Mouse (Mus musculus): ENCODE data around the gene Efcab11. TPM values are rescaled to one million over a fixed set of nuclear protein-coding genes. Genes with fewer than 3 reads are reported as not detected.
A peak's percentile ranks its signal among the peaks of the same experiment; 100 is the strongest.

The Efcab11 gene
- polyA plus RNA-seq, 2 experiments, result 2.9 to 6.6 TPM

DNA sequence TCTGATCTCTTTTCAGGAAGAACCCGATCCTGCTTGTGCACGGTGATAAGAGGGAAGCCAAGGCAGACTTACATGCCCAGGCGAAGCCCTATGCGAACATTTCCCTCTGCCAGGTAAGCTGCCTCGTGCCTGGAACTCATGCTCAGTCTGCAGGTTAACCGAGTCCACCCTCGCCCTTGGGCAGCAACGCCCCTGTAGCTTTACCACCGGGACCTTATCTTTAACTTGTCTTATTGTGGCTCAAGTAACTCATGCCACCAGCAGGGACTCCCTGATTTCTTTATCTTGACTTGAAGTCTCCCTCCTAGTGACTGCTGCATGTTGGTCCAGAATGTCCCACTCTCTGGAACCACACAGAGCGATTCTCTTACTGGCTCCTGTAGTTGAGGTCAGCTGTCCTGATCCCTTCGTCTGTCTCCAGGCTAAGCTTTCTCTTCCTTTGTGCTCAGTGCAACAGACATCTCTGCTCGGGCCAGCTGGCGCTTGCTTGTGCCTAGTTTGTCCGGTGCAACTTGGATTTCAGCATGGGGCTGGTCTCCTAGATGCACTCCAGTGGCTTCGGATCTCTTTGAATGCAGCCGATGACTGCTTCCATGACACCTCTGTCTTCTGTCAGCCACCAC, 14.1 kb upstream of the Efcab11 start:
- no peak for ATAC-seq (ENCODE audit: insufficient read depth)
- TF ChIP-seq EP300 (IDR thresholded peaks at IDR 0.05; ENCODE audit: low read depth) (no peak), CTCF (IDR thresholded peaks at IDR 0.05; ENCODE audit: low read depth) (no peak)

DNA sequence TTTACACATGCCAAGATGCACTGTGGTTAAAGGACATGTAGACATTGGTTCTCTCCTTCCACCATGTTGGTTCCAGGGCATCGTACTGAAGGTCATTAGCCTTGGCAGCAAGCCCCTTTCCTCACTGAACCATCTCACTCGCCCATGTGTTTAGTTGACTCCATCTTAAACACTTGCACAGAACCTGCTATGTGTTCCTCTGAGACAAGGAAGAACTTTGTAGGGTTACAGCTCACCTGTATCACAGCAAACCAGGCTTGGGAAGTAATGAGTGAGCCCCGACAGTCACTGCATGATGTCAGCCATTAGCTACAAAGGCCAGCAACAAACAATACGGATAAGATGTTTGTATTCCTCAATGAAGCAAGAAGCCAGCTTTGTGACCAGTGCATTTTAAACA, 13.6 kb upstream of the Efcab11 start:
- Histone ChIP-seq H3K4me3 (ENCODE audit: insufficient read depth in 1 of 2, low read depth in 2 of 2, low read length in 2 of 2) (no peak overlapping the region), H3K36me3 (replicated peaks; ENCODE audit: control insufficient read depth, insufficient read depth, low read depth) (no peaks in the 10 kb centered on the region; the same call in none of the 2 replicates), H3K9ac (replicated peaks) (no peak overlapping the region), H3K4me2 (ENCODE audit: low read depth) (no peak overlapping the region), H3K27me3 (ENCODE audit: control insufficient read depth, insufficient read depth, low read length) (no peaks in the 10 kb centered on the region), H3K4me1 (replicated peaks; ENCODE audit: control insufficient read depth in 2 of 2, insufficient read depth in 2 of 2, low read length in 1 of 2) (no peaks in the 10 kb centered on the region), H3K27ac (no peak overlapping the region), H3K9me3 (ENCODE audit: control insufficient read depth, low read length) (no peaks in the 10 kb centered on the region)
- WGBS (ENCODE audit: insufficient replicate concordance), result 71% methylated on average over 4 of the region's 4 CpGs
- ATAC-seq (ENCODE audit: insufficient read depth) (no peak), DNase-seq (ENCODE audit: low read depth in 3 of 3, low spot score in 3 of 3) (no peak)
- TF ChIP-seq CTCF (IDR thresholded peaks at IDR 0.05; ENCODE audit: low read depth) (no peak), EP300 (IDR thresholded peaks at IDR 0.05; ENCODE audit: low read depth) (no peak)

More for the DNA sequence above, 14.1 kb upstream of the Efcab11 start:
- no peak for DNase-seq (ENCODE audit: low read depth in 3 of 3, low spot score in 3 of 3)
- H3K4me1 ChIP-seq (replicated peaks; ENCODE audit: control insufficient read depth in 2 of 2, insufficient read depth in 2 of 2, low read length in 1 of 2), result no peaks in the 10 kb centered on the region
- no peak overlapping the region for H3K27ac ChIP-seq
- no peak overlapping the region for H3K4me3 ChIP-seq (ENCODE audit: insufficient read depth in 1 of 2, low read depth in 2 of 2, low read length in 2 of 2)
- H3K9ac ChIP-seq (replicated peaks), result no peak overlapping the region
- 60% methylated on average over 16 of the region's 16 CpGs for WGBS (ENCODE audit: insufficient replicate concordance)
- H3K4me2 ChIP-seq (ENCODE audit: low read depth), result no peak overlapping the region
- H3K36me3 ChIP-seq (replicated peaks; ENCODE audit: control insufficient read depth, insufficient read depth, low read depth), result no peaks in the 10 kb centered on the region; the same call in none of the 2 replicates
- H3K27me3 ChIP-seq (ENCODE audit: control insufficient read depth, insufficient read depth, low read length), result no peaks in the 10 kb centered on the region
- no peaks in the 10 kb centered on the region for H3K9me3 ChIP-seq (ENCODE audit: control insufficient read depth, low read length)

DNA sequence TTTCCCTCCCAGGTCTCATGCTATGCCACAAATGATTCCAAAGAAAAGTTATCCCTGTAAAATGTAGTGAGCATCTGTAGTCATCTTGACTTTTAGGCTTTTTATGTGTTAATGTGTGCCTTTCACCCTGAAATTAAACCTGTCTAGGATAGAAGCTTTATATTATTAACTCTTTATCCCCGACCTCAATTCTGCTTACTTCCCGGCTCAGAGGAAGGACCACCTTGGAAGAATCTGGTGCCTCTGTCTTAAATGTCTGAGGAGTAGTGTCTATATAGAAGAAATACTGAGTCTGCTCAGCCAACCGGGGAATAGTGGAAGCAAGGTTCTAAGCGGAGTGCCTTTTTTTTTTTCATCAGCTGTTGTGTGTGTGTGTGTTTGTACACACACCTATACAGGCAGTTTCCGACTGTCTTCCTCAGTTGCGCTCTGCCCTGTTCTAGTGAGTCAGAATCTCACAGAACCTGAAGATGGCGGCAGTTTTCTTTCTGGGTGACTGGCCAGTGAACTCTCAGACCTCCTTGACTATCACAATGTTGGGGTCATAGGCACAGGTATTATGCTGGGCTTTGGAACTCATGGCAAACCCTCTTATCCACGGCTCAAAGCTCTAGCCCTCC, 1.2 kb upstream of the Efcab11 start:
- TF ChIP-seq EP300 (IDR thresholded peaks at IDR 0.05; ENCODE audit: low read depth) (no peak), CTCF (IDR thresholded peaks at IDR 0.05; ENCODE audit: low read depth) (no peak)
- Histone ChIP-seq H3K4me1 (replicated peaks; ENCODE audit: control insufficient read depth in 2 of 2, insufficient read depth in 2 of 2, low read length in 1 of 2) (peaks cover 15 to 17% of the 10 kb centered on the region in 2 experiments), H3K27ac (peak overlapping the region; percentile 52; the same call in 1 of the 2 replicates), H3K4me2 (ENCODE audit: low read depth) (peak overlapping the region; percentile 99), H3K36me3 (replicated peaks; ENCODE audit: control insufficient read depth, insufficient read depth, low read depth) (no peaks in the 10 kb centered on the region), H3K9ac (replicated peaks) (peak overlapping the region; percentile 87), H3K27me3 (ENCODE audit: control insufficient read depth, insufficient read depth, low read length) (no peaks in the 10 kb centered on the region), H3K4me3 (ENCODE audit: insufficient read depth in 1 of 2, low read depth in 2 of 2, low read length in 2 of 2) (peak overlapping the region; percentile 65 to 84), H3K9me3 (ENCODE audit: control insufficient read depth, low read length) (no peaks in the 10 kb centered on the region)
- 47% methylated on average over 8 of the region's 8 CpGs for WGBS (ENCODE audit: insufficient replicate concordance)
- DNase-seq (ENCODE audit: low read depth in 3 of 3, low spot score in 3 of 3) (no peak), ATAC-seq (ENCODE audit: insufficient read depth) (no peak)

DNA sequence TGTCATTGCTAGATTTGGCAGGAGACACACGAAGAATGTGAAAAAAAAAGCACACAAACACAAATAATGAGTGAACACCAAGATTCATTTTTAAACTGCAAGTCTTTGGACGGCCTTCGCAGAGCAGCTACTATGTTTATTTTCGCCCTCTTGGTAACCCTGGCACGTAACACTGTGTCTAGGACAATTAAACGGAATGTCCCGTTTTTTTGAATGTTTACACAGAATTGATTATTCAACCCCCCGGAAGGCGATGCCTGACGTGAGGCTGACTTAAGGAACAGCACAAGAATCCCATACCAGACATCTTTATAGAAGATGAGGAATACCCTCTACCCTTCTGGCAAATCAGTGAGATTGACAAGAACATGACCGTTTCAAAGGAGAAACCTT, 530 bp downstream of the Efcab11 start:
- H3K4me1 ChIP-seq (replicated peaks; ENCODE audit: control insufficient read depth in 2 of 2, insufficient read depth in 2 of 2, low read length in 1 of 2), result peaks cover 15 to 17% of the 10 kb centered on the region in 2 experiments
- no peaks in the 10 kb centered on the region for H3K9me3 ChIP-seq (ENCODE audit: control insufficient read depth, low read length)
- peak in 2 of 3 experiments; percentile 2 to 10 for DNase-seq (ENCODE audit: low read depth in 3 of 3, low spot score in 3 of 3)
- H3K4me2 ChIP-seq (ENCODE audit: low read depth), result peak overlapping the region; percentile 99
- H3K4me3 ChIP-seq (ENCODE audit: insufficient read depth in 1 of 2, low read depth in 2 of 2, low read length in 2 of 2), result peak overlapping the region; percentile 84 to 95
- H3K27ac ChIP-seq, result peak overlapping the region; percentile 92
- peak overlapping the region; percentile 85 for H3K9ac ChIP-seq (replicated peaks)
- peak; percentile 22 for ATAC-seq (ENCODE audit: insufficient read depth)
- no peaks in the 10 kb centered on the region for H3K27me3 ChIP-seq (ENCODE audit: control insufficient read depth, insufficient read depth, low read length)
- no peaks in the 10 kb centered on the region for H3K36me3 ChIP-seq (replicated peaks; ENCODE audit: control insufficient read depth, insufficient read depth, low read depth)
- WGBS (ENCODE audit: insufficient replicate concordance), result under 1% methylated on average over 11 of the region's 11 CpGs
- no peak for TF ChIP-seq CTCF (IDR thresholded peaks at IDR 0.05; ENCODE audit: low read depth)
- no peak for TF ChIP-seq EP300 (IDR thresholded peaks at IDR 0.05; ENCODE audit: low read depth)

DNA sequence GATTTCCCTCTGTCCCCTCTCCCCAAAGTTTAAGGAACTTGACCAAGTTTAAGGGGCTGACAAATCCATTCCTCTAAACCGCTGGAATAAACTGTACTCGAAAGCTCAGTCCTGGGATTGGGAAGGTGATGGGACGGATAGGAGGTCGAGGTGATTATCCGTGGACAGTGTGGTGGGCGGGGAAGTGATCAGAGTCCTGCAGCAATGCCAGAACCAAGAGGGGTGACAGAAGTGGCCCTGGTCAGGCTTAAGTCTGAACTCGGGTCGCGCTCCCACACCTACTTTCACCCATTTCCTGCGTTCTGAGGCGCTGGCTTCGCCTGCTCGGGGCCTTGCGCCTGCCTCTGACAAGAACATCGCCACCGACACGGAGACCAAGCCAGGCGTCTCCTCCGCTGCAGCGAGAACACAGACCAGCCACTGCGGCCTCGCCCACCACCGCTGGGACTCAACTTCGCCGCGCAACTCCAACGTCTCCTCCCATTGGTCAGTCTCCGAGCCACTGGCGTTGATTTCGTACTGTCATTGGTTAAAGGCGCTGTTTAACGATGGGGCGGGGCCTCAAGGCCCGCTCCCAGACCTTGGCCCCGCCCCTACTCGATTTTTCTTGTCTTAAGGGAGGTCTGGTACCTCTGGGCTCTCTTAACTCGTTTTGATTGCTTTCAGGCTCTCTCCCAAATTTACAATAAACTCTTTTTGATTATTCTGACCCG, 1.1 kb downstream of the Efcab11 start:
- TF ChIP-seq EP300 (IDR thresholded peaks at IDR 0.05; ENCODE audit: low read depth) (no peak), CTCF (IDR thresholded peaks at IDR 0.05; ENCODE audit: low read depth) (peak; percentile 15; the same call in 1 of the 2 replicates)
- Histone ChIP-seq H3K27me3 (ENCODE audit: control insufficient read depth, insufficient read depth, low read length) (no peaks in the 10 kb centered on the region), H3K36me3 (replicated peaks; ENCODE audit: control insufficient read depth, insufficient read depth, low read depth) (no peaks in the 10 kb centered on the region), H3K4me1 (replicated peaks; ENCODE audit: control insufficient read depth in 2 of 2, insufficient read depth in 2 of 2, low read length in 1 of 2) (peaks cover 15 to 17% of the 10 kb centered on the region in 2 experiments), H3K4me2 (ENCODE audit: low read depth) (peak overlapping the region; percentile 99), H3K4me3 (ENCODE audit: insufficient read depth in 1 of 2, low read depth in 2 of 2, low read length in 2 of 2) (peak overlapping the region; percentile 84 to 95), H3K9ac (replicated peaks) (peak overlapping the region; percentile 85), H3K9me3 (ENCODE audit: control insufficient read depth, low read length) (no peaks in the 10 kb centered on the region), H3K27ac (peak overlapping the region; percentile 92)
- ATAC-seq (ENCODE audit: insufficient read depth) (peak; percentile 87), DNase-seq (ENCODE audit: low read depth in 3 of 3, low spot score in 3 of 3) (peak; percentile 94 to 96 (median 96))
- under 1% methylated on average over 38 of the region's 38 CpGs for WGBS (ENCODE audit: insufficient replicate concordance)
